Comparison of ENCODE assay signal across 24 mouse cellular contexts in genomic region chr1:68823116-68823644, GRCm38 (mm10).
DNase-seq lines count a peak whose midpoint lies in the region; ATAC-seq lines count a peak whose summit lies in the region.
"Had no signal": no experiment of that assay in that cellular context is flagged by ENCODE, and none has a peak within 500 bp of the region (broad histone marks: within the 10 kb centered on the region; RNA-seq: fewer than 3 reads in every experiment).

No protein-coding gene starts in this region.

- H3K4me2 ChIP-seq in kidney, embryonic 16.5 days (replicated peaks; ENCODE audit: low read depth, low read length), result no peak overlapping the region
- H3K4me2 ChIP-seq: forebrain, embryonic 13.5 days; heart, embryonic 11.5 days; hindbrain, embryonic 13.5 days had no signal

- no peaks in the 10 kb centered on the region for H3K4me1 ChIP-seq in kidney, embryonic 16.5 days (ENCODE audit: insufficient read depth, low read length)
- H3K4me1 ChIP-seq: forebrain, embryonic 13.5 days; hindbrain, embryonic 13.5 days had no signal

- no peak overlapping the region for H3K9ac ChIP-seq in kidney, embryonic 16.5 days (replicated peaks; ENCODE audit: low read length)
- H3K9ac ChIP-seq: forebrain, embryonic 13.5 days; hindbrain, embryonic 13.5 days had no signal

- no peak overlapping the region for H3K4me3 ChIP-seq in kidney, embryonic 16.5 days (ENCODE audit: low read length)
- H3K4me3 ChIP-seq: forebrain, embryonic 10.5 days; forebrain, embryonic 13.5 days; hindbrain, embryonic 13.5 days had no signal

- no peaks in the 10 kb centered on the region for H3K9me3 ChIP-seq in kidney, embryonic 16.5 days (ENCODE audit: low read length)
- H3K9me3 ChIP-seq: forebrain, embryonic 10.5 days; forebrain, embryonic 13.5 days; G1E; hindbrain, embryonic 13.5 days had no signal

- no peak overlapping the region for H3K27ac ChIP-seq in kidney, embryonic 16.5 days (ENCODE audit: low read length)
- H3K27ac ChIP-seq: forebrain, embryonic 10.5 days; forebrain, embryonic 13.5 days; hindbrain, embryonic 13.5 days had no signal

- no peaks in the 10 kb centered on the region for H3K27me3 ChIP-seq in kidney, embryonic 16.5 days (ENCODE audit: insufficient read depth, low read length)
- H3K27me3 ChIP-seq: CH12.LX; forebrain, embryonic 13.5 days; hindbrain, embryonic 13.5 days; Patski had no signal

- no peaks in the 10 kb centered on the region for H3K36me3 ChIP-seq in kidney, embryonic 16.5 days (ENCODE audit: insufficient read depth, low read length)
- H3K36me3 ChIP-seq: forebrain, embryonic 10.5 days; G1E; hindbrain, embryonic 13.5 days had no signal

- ATAC-seq in kidney, embryonic 16.5 days (ENCODE audit: low FRiP score, low TSS enrichment), result peak; percentile 95
- ATAC-seq: forebrain, embryonic 13.5 days; forebrain, embryonic 16.5 days; hindbrain, embryonic 16.5 days; Patski had no signal

- DNase-seq in kidney, adult 11 months, result peak; percentile 11
- no peak for DNase-seq in kidney, adult 18-20 months
- peak; percentile 73 for DNase-seq in kidney, adult 9 months
- DNase-seq in kidney, postnatal 14 days, result peak; percentile 38
- DNase-seq in gastrocnemius, adult 8-10 months (ENCODE audit: low spot score in 2 of 2), result no peak
- no peak for DNase-seq in spleen, adult 18-20 months
- DNase-seq in B cell, adult 2 months, result no peak
- DNase-seq: adrenal gland, postnatal 10 days; adrenal gland, postnatal 36 days; cerebellum, adult 18-20 months; cerebellum, adult 9-10 months; cerebellum, postnatal 14 days; gastrocnemius, postnatal 14 days; heart, adult 11 months had no signal

- WGBS in kidney, embryonic 16.5 days, result 45% methylated on average over 2 of the region's 2 CpGs

Comparison
In these comparisons a context has a peak if more than half of its experiments do, and no peak if none do; other contexts are left out.
1. DNase-seq: peak in kidney, adult 11 months (single experiment), kidney, adult 9 months (single experiment) and kidney, postnatal 14 days (single experiment); none in kidney, adult 18-20 months (single experiment), gastrocnemius, adult 8-10 months (0 of 2), spleen, adult 18-20 months (0 of 2) and B cell, adult 2 months (0 of 2).